Mouse (Mus musculus) right cerebral cortex, postnatal 4 days (tissue): Measurements from ENCODE around the gene Stap2.

Experiments
- DNase-seq: peaks from one replicate; pipeline ENCODE4 v3.0.0-alpha.2; 2022

Gene Stap2

DNA sequence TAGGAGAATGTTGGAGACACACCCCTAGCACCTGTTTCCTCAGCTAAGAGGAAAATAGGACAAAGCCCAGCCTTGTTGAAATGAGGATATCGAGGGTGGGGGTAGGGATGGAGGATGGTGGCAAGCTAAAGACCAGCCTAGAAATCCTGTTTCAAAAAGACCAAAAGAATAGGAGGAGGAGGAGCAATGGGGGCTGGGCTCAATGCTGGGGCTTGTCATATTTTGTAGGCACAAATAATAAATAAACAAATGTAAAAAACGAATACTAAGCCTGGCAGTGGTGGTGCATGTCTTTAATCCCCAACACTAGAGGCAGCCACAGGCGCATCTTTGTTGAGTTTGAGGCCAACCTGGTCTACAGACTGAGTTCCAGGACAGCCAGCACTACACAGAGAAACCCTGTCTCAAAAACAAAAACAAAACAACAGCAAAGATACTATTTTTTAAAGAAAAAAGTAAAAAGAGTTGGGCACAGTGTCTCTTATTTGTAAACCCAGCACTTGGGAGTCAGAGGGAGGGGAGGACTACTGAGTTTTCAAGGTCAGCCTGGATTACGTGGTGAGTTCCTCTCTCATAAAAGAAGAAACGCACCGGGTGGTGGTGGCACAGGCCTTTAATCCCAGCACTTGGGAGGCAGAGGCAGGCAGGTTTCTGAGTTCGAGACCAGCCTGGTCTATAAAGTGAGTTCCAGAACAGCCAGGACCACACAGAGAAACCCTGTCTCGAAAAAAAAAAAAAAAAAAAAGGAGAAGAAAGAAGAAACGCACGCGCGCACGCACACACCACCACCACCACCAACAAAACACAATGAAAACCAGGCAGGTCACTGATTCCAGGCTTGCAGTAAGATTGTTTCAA is 47.4 kb downstream of the Stap2 start:
- DNase-seq = no peak

DNA sequence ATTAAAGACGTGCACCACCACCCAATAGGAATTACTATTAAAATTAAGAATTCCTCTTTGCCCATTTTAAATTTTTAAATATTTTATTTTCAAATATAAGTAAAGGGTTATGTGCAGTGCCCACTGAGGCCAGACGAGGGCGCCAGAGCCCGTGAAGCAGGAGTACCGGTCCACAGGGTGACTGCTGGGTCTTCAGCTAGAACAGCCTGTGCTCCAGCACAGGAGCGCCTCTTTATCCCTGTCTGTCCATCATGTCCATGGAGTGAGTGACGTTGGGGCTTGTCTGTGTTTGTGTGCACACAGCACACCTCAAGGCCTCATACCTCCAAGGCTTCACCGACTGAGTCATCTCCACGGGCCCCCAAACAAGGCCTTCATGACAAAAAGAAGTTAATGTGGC is 48.2 kb downstream of the Stap2 start:
- peak; percentile 84 for DNase-seq

DNA sequence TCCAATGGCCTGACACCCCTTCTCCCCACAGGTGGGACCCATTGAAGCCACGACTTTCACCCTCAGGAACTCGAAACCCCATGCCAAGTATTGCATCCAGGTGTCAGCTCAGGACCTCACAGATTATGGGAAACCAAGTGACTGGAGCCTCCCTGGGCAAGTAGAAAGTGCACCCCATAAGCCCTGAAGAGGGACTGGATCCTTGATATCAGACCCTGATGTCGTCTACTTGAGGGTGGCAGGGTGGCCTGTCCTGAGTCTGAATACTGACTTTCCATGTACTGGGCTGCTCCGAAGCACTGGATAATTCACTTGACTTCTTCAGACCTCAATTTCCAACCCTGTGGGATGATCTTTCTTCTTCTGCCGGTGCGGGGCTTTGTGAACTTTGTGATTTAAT is 48.8 kb downstream of the Stap2 start:
- no peak for DNase-seq

DNA sequence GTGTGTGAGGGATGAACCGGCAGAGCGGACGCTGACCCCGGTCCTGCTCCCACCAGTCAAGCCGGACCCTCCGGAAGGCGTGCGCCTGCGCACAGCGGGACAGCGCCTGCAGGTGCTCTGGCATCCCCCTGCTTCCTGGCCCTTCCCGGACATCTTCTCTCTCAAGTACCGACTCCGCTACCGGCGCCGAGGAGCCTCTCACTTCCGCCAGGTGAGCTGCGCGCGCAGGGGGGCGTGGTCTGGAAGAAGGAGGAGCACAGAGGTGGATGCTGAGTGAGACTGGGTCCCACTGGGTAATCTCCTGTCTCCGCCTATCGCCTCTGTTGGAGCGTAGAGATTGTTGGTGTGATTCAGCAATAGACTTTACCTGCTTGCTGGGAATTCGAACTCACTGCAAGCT is 49.3 kb downstream of the Stap2 start:
- peak; percentile 83 for DNase-seq

DNA sequence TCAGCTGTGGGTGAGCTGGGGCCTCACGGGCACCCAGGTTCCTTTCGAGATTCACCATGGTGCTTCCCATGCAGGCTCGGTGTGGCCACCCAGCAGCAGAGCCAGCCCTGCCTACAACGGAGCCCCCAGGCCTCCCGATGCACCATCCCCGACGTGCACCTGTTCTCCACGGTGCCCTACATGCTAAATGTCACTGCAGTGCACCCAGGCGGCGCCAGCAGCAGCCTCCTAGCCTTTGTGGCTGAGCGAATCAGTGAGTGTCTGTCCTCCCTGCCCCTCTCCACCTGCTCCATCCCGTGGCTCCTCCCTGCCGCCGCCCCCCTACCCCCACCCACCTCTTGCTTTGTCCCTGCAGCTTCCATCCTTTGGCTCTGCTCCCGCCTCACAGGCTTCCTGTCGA is 51.2 kb downstream of the Stap2 start:
- DNase-seq = no peak

DNA sequence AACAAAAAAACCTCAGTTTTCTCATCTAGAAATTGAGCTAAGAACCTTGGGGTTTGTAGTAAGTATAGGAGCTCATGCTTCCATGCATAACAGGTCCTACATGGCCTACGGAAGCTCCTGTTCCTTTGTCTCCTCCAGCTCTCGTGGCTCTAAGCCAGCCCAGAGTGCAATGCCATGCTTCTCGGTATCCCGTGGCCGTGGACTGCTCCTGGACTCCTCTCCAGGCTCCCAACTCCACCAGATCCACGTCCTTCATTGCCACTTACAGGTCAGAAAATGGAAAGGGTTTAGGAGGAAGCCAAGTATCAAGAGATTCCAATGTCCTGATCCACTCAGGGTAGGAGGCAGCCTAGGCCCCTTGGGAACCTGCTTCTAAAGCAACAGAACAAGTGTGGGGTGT is 51.6 kb downstream of the Stap2 start:
- DNase-seq = no peak

DNA sequence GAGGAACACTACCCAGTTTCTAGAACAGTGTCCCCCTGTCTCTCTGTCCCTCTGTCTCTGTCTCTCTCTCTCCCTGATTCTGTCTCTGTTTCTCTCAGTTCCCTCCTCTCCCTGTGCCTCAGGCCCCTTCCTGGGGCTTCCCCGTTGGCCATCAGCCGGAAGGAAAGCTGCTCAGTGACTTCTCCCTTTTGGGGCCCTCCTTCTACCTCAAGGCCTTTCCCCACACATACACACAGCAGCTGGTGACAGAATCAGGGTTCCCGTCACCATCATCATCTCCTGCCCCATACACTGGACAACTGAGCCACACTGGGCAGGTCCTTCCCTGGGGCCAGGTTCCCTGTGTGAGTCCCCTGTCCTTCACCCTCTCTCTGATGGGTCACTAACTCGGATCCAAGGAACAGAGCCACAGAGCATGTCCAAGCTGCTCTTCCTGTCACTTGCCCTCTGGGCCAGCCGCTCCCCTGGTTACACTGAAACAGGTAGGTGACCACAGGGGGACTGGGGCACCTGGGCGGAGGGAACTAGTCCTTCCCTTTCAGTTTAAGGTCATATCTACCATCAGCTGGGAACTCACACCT is 52.8 kb downstream of the Stap2 start, which contains the start of gene Ebi3:
Gene Ebi3 (plus strand): TSS at position 194 of the 581 bp plus-strand sequence.
- DNase-seq = no peak

DNA sequence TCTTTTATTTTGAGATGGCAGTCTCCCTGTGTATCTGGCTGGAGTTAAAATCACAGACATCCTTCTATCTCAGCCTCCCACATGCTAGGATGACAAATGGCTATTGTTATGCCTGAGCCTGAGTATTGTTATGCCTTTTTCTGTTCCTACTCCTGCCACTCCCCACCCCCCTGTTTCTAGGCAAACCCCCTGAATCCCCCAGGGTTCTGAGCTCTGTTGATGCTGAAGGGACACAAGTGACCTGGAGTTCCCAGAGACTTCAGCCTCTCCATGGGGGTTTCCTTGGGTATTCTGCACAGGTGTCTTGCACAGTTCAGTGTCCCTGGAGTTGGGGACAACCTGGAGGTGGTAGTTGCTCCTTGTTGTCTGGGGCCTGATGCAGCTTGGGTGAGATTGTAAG is 53.3 kb downstream of the Stap2 start:
- no peak for DNase-seq

DNA sequence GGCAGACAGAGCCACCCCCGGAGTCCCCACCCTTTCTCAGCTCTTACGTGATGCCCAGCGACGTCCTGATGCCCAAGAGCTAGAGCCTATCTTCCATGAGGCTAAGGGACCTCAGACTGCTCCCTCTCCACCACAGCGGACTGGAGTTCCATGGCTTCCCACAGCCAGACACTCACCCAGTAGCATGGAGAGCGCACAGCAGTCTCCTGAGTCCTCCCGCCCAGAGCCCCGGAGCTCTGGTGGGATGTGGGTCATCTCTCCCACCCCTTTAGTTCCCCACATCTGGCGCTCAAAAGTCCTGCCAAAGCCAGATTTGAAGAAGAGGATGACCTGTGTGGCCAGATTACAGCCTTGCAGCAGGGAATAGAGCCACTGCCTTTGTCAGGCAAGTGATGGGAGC is 54.8 kb downstream of the Stap2 start:
- no peak for DNase-seq

DNA sequence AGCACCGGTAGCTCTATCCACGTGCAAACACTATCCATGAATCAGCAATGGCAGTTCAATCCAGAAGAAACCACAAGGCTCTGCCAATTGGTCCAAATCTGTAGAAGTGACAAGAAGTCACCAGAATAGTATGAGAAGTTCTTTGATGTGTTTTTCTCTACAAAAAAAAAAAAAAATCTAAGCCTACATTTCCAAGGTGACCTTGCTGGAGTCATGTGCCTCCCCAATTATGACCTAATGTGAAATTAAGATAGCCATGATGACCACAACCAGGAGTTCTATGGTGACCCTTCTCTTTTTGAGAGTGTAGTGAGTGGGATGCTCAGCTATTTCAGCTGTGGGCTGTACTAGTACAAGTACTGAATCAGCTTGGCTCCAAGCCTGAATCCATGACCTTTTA is 56.0 kb downstream of the Stap2 start, which contains the start of gene Zfp119b:
Gene Zfp119b (minus strand): TSS at position 101 of the 400 bp plus-strand sequence.
- DNase-seq = no peak

DNA sequence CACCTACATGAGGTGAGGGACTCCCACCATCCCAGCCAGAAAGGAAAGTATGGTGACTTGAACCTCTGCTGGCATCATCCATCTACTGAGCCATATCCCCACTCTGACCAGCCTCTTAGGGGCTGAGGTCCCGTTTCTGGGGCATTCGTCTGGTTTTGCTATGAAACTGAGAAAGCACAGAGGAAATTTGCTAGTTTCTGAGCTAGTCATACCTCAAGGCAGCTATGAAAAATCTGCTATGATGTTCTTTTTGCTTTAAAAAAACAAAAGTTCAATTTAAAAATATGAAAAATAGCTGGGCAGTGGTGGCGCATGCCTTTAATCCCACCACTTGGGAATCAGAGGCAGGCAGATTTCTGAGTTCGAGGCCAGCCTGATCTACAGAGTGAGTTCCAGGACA is 56.7 kb downstream of the Stap2 start:
- DNase-seq = no peak
